Mouse (Mus musculus): ENCODE results near the gene H2-Q2.
"Not testable (repeated sequence)": the region's sequence is repeated elsewhere in the genome, so short reads cannot be mapped to it uniquely, and the experiment has no call there.

Gene H2-Q2

DNA sequence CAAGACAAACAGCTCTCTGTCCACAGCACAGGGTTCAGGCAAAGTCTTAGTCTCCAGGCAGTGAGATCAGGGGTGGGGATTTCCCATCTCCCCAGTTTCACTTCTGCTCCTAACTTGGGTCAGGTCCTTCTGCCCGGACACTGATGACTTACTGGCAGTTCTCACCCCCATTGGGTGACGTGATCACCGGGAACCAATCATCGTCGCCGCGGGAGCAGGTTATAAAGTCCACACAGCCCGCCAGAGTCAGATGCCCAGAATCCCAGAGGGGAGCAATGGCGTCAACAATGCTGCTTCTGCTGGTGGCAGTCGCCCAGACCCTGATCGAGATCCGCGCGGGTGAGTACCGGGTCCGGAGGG, 37.3 kb downstream of the H2-Q2 start, which contains the start of gene H2-Q4:
Gene H2-Q4 (plus strand): TSS at position 249 of the 360 bp plus-strand sequence.
- peak; percentile 96 to 97 for DNase-seq

DNA sequence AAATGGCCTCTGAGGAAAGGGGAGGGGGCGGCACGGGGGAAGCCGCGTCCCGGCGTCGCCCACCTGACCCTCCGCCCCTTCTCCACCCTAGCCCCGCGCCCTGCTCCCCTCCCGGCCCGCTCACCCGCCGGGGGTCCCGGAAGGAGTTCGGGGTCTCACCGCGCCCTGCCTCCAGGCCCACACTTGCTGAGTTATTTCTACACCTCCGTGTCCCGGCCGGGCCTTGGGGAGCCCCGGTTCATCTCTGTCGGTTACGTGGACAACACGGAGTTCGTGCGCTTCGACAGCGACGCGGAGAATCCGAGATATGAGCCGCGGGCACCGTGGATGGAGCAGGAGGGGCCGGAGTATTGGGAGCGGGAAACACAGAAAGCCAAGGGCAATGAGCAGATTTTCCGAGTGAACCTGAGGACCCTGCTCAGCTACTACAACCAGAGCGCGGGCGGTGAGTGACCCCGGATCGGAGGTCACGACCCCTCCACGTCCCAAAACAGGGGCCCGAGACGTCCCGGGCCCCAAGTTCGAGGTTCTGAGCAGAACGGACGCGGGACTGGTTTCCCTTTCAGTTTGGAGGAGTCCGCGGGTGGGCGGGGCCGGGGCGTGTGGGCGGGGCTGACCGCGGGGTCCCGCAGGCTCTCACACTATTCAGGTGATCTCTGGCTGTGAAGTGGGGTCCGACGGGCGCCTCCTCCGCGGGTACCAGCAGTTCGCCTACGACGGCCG, 37.8 kb downstream of the H2-Q2 start:
- peak; percentile 34 to 66 for DNase-seq

- DNase-seq: peak in 1 of 2 experiments; percentile 67
These were observed 47.8 kb downstream of the H2-Q2 start for GRCm38 (mm10) chr17:35389796-35390195.

GRCm38 (mm10) chr17:35392671-35393070, 50.6 kb downstream of the H2-Q2 start:
- DNase-seq: not testable (repeated sequence)

GRCm38 (mm10) chr17:35393864-35394800, 52.1 kb downstream of the H2-Q2 start:
- peak in 1 of 2 experiments; percentile 42 for DNase-seq

Measured in kidney, postnatal 36 days (tissue).